Comparison of ENCODE assay signal across 16 mouse cellular contexts in the genomic region with DNA sequence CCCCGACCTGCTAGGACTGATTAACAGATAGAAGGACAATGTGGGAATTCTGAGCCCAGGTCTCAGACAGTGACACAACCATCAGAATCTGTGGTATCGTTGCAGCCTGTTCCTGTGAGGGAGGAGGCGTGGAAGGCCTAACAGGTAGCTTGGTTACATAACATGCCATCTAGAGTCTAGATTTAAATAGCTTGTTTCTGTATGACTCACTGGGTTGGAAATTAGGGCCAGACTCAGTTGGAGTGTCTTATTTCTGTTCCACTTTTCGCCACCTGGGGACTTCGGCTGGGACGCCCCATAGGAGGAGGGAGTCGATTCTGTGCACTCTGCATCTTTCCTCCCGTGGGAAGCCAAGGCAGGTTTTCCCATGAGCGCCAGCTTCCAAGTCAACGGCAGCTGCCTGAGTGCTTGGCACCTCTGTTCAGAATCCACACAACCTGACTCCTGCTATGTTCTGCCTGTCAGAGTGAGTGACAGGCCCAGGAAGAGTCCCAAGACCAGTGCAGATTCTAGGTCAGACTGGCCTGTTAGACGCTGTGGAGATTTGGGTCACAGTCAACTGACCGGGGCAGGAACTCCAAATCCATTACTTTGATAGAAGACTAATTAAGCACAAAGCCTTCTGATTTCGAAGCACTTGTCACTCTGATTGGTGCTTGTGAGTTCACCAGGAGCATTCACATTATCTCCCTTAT.
A peak's percentile ranks its signal among the peaks of the same experiment; 100 is the strongest.
DNase-seq lines count a peak whose midpoint lies in the region; ATAC-seq and TF ChIP-seq lines count a peak whose summit lies in the region.
"Had no signal": no experiment of that assay in that cellular context is flagged by ENCODE, and none has a peak within 500 bp of the region (broad histone marks: within the 10 kb centered on the region; RNA-seq: fewer than 3 reads in every experiment).

No protein-coding gene starts in this region.

- 87% methylated on average over 13 of the region's 13 CpGs for WGBS in midbrain, embryonic 14.5 days
- WGBS in liver, postnatal 0 days (ENCODE audit: insufficient replicate concordance), result 76% methylated on average over 13 of the region's 13 CpGs

- no peak overlapping the region for H3K4me3 ChIP-seq in midbrain, embryonic 14.5 days (replicated peaks; ENCODE audit: low read depth, low read length)
- no peak overlapping the region for H3K4me3 ChIP-seq in liver, postnatal 0 days (ENCODE audit: low read depth, low read length)
- H3K4me3 ChIP-seq: embryonic facial prominence, embryonic 12.5 days; hindbrain, embryonic 10.5 days; midbrain, embryonic 12.5 days had no signal

- intact Hi-C loops in gastrocnemius, postnatal 14 days (cut with DNase I; ENCODE audit: low total_unique reads), result no loop called here
- intact Hi-C loops in left cerebral cortex, postnatal 14 days (cut with DNase I), result no loop called here

- no peak for ATAC-seq in midbrain, embryonic 14.5 days (ENCODE audit: low FRiP score, low TSS enrichment)
- no peak for ATAC-seq in liver, postnatal 0 days
- ATAC-seq: inflammation-experienced regulatory T-cells, adult 6 months had no signal

- no peak overlapping the region for H3K27ac ChIP-seq in midbrain, embryonic 14.5 days (replicated peaks; ENCODE audit: low read depth, low read length)
- no peak overlapping the region for H3K27ac ChIP-seq in liver, postnatal 0 days (ENCODE audit: low read depth)
- H3K27ac ChIP-seq: embryonic facial prominence, embryonic 12.5 days; hindbrain, embryonic 10.5 days; kidney, postnatal 0 days; liver, embryonic 14.5 days; midbrain, embryonic 12.5 days had no signal

- peak; percentile 8 for DNase-seq in gastrocnemius, postnatal 14 days
- no peak for DNase-seq in gastrocnemius, adult 18-20 months (ENCODE audit: low spot score)
- peak; percentile 27 for DNase-seq in right cerebral cortex, postnatal 25 days
- no peak for DNase-seq in right cerebral cortex, postnatal 14 days
- DNase-seq in left cerebral cortex, postnatal 14 days (ENCODE audit: low spot score in 2 of 2), result peak; percentile 32 to 68
- DNase-seq in midbrain, embryonic 14.5 days, result no peak
- DNase-seq in liver, postnatal 0 days, result no peak
- DNase-seq: adrenal gland, postnatal 36 days; lung, postnatal 4 days; thymus, adult 18-20 months had no signal

- no peaks in the 10 kb centered on the region for H3K9me3 ChIP-seq in midbrain, embryonic 14.5 days (ENCODE audit: control insufficient read depth, low read length)
- no peaks in the 10 kb centered on the region for H3K9me3 ChIP-seq in liver, postnatal 0 days (ENCODE audit: low read length)
- H3K9me3 ChIP-seq: embryonic facial prominence, embryonic 12.5 days; hindbrain, embryonic 10.5 days; midbrain, embryonic 12.5 days had no signal

- no peaks in the 10 kb centered on the region for H3K36me3 ChIP-seq in midbrain, embryonic 14.5 days (ENCODE audit: control insufficient read depth, insufficient read depth, low read length)
- no peaks in the 10 kb centered on the region for H3K36me3 ChIP-seq in liver, postnatal 0 days (replicated peaks; ENCODE audit: insufficient read depth, low read length)
- H3K36me3 ChIP-seq: embryonic facial prominence, embryonic 12.5 days; hindbrain, embryonic 10.5 days; midbrain, embryonic 12.5 days had no signal

- no peak overlapping the region for H3K4me2 ChIP-seq in midbrain, embryonic 14.5 days (ENCODE audit: low read length)
- H3K4me2 ChIP-seq in liver, postnatal 0 days (ENCODE audit: low read depth, low read length), result no peak overlapping the region
- H3K4me2 ChIP-seq: embryonic facial prominence, embryonic 12.5 days; midbrain, embryonic 12.5 days had no signal

- H3K27me3 ChIP-seq in midbrain, embryonic 14.5 days (ENCODE audit: control insufficient read depth, insufficient read depth, low read length), result no peaks in the 10 kb centered on the region
- H3K27me3 ChIP-seq in liver, postnatal 0 days (ENCODE audit: insufficient read depth, low read length), result no peaks in the 10 kb centered on the region
- H3K27me3 ChIP-seq: embryonic facial prominence, embryonic 12.5 days had no signal

- no peaks in the 10 kb centered on the region for H3K4me1 ChIP-seq in midbrain, embryonic 14.5 days (ENCODE audit: control insufficient read depth, insufficient read depth, low read length)
- no peaks in the 10 kb centered on the region for H3K4me1 ChIP-seq in liver, postnatal 0 days (ENCODE audit: insufficient read depth)
- H3K4me1 ChIP-seq: embryonic facial prominence, embryonic 12.5 days; hindbrain, embryonic 10.5 days had no signal

- TF ChIP-seq EP300 in liver, postnatal 0 days (IDR thresholded peaks at IDR 0.05; ENCODE audit: low read depth), result no peak

- no peak for TF ChIP-seq CTCF in liver, postnatal 0 days (IDR thresholded peaks at IDR 0.05; ENCODE audit: low read depth)

- no peak overlapping the region for H3K9ac ChIP-seq in midbrain, embryonic 14.5 days (replicated peaks; ENCODE audit: low read length)
- H3K9ac ChIP-seq in liver, postnatal 0 days (replicated peaks), result no peak overlapping the region
- H3K9ac ChIP-seq: embryonic facial prominence, embryonic 12.5 days; liver, embryonic 14.5 days; midbrain, embryonic 12.5 days had no signal

Comparison
In these comparisons a context has a peak if more than half of its experiments do, and no peak if none do; other contexts are left out.
1. DNase-seq: peak in gastrocnemius, postnatal 14 days (single experiment), right cerebral cortex, postnatal 25 days (single experiment) and left cerebral cortex, postnatal 14 days (2 of 2); none in gastrocnemius, adult 18-20 months (single experiment), right cerebral cortex, postnatal 14 days (single experiment), midbrain, embryonic 14.5 days (single experiment) and liver, postnatal 0 days (single experiment).